Mouse (Mus musculus) hindbrain, embryonic 16.5 days (tissue): Measurements from ENCODE around the gene Aph1c. TPM values are rescaled to one million over a fixed set of nuclear protein-coding genes. Genes with fewer than 3 reads are reported as not detected.
"Not testable (repeated sequence)": the region's sequence is repeated elsewhere in the genome, so short reads cannot be mapped to it uniquely, and the experiment has no call there.

Experiments used
- ATAC-seq: fragments of 200-750 bp; cut with Nextera tagmentation; 2 replicates; pipeline ENCODE4 v1.8.0; 2017; ENCODE audit warnings: moderate TSS enrichment, moderate library complexity
- H3K27ac ChIP-seq: fragments of 300-500 bp; sonication (generic); 2 replicates; pipeline ENCODE4 v1.5.1; 2014; ENCODE audit warnings: low read depth, mild to moderate bottlenecking, control low read depth, low read length, moderate library complexity
- H3K27me3 ChIP-seq: fragments of 300-500 bp; sonication (generic); replicated peaks from 2 replicates; pipeline ENCODE4 v1.6.1; 2014; ENCODE audit warnings: low read length; ENCODE audit not compliant: control insufficient read depth, insufficient read depth
- H3K36me3 ChIP-seq: fragments of 300-500 bp; sonication (generic); 2 replicates; pipeline ENCODE4 v1.6.1; 2014; ENCODE audit warnings: mild to moderate bottlenecking, low read length, moderate library complexity, mixed read lengths; ENCODE audit not compliant: control insufficient read depth, insufficient read depth
- H3K4me1 ChIP-seq: fragments of 300-500 bp; sonication (generic); 2 replicates; pipeline ENCODE4 v1.6.1; 2014; ENCODE audit warnings: low read depth, low read length; ENCODE audit not compliant: control insufficient read depth, insufficient read depth
- H3K4me2 ChIP-seq: fragments of 300-500 bp; sonication (generic); 2 replicates; pipeline ENCODE4 v1.6.1; 2014; ENCODE audit warnings: mild to moderate bottlenecking, low read length, control low read depth, moderate library complexity
- H3K4me3 ChIP-seq: fragments of 300-500 bp; sonication (generic); 2 replicates; pipeline ENCODE4 v1.5.1; 2014; ENCODE audit warnings: mild to moderate bottlenecking, low read length, control low read depth, moderate library complexity
- H3K9ac ChIP-seq: fragments of 300-500 bp; sonication (generic); 2 replicates; pipeline ENCODE4 v1.6.1; 2014; ENCODE audit warnings: low read depth, mild to moderate bottlenecking, control low read depth, low read length, moderate library complexity
- H3K9me3 ChIP-seq: fragments of 300-500 bp; sonication (generic); 2 replicates; pipeline ENCODE4 v1.6.1; 2014; ENCODE audit warnings: mild to moderate bottlenecking, low read length, moderate library complexity; ENCODE audit not compliant: control insufficient read depth
- WGBS: fragments of 180-500 bp; shearing (Covaris S2); extraction: QIAGEN DNeasy Blood & Tissue Kit; methylation state at CpG from one replicate; pipeline ENCODE4 v1.1.7; 2014; 5-methylcytosine and 5-hydroxymethylcytosine counted together
- polyA plus RNA-seq: library from polyadenylated mRNA; unstranded; fragments of >200 nt; fragmentation: Nextera tagmentation; extraction: Ambion mirVana; gene quantifications from 2 replicates; pipeline ENCODE4 v1.2.1, GENCODE M21; 2015

Aph1c gene
- polyA plus RNA-seq, 1 experiment from 2014 or later: 5.2 TPM

- no peak overlapping the region for H3K4me2 ChIP-seq
- no peak overlapping the region for H3K9ac ChIP-seq
- H3K9me3 ChIP-seq: no peaks in the 10 kb centered on the region
- no peaks in the 10 kb centered on the region for H3K27me3 ChIP-seq
- H3K4me1 ChIP-seq: no peaks in the 10 kb centered on the region
- no peak for ATAC-seq
- WGBS: 22% methylated on average over 6 of the region's 6 CpGs
- H3K27ac ChIP-seq: no peak overlapping the region
- no peak overlapping the region for H3K4me3 ChIP-seq
- H3K36me3 ChIP-seq: 0 out of 2 replicates have a peak, but pooled peaks cover 3% of the 10 kb centered on the region
These were observed 18.1 kb upstream of the Aph1c start for GRCm38 (mm10) chr9:66852592-66852991.

DNA sequence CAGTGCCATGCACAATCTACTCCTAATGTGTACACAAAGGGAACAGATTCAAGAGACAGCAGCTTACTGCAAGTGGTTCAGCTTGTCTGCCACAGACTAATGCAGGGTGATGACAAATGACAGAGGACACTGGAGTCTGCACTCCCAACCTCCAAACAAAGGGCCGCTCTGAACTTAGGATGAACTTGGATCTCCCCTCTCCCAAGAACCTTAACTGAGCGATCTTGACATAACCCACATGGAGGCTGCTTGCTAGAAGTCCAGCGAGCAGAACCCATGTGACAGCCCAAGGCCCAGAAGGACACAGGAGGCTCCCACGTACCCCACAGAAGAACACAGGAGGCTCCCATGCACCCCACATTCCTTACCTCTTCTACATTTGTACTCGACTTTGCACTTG lies 16.4 kb upstream of the Aph1c start:
- Histone ChIP-seq H3K9ac (no peak overlapping the region), H3K4me1 (no peaks in the 10 kb centered on the region), H3K36me3 (peaks cover 12% of the 10 kb centered on the region; the same call in 1 of the 2 replicates), H3K27me3 (no peaks in the 10 kb centered on the region), H3K4me2 (no peak overlapping the region), H3K27ac (no peak overlapping the region), H3K9me3 (no peaks in the 10 kb centered on the region), H3K4me3 (no peak overlapping the region)
- 75% methylated on average over 5 of the region's 5 CpGs for WGBS
- ATAC-seq: no peak

GRCm38 (mm10) chr9:66846822-66847221 lies 12.3 kb upstream of the Aph1c start:
- Histone ChIP-seq H3K4me1 (no peaks in the 10 kb centered on the region), H3K4me2 (no peak overlapping the region), H3K9me3 (no peaks in the 10 kb centered on the region), H3K4me3 (no peak overlapping the region), H3K36me3 (peaks cover 12% of the 10 kb centered on the region; the same call in 1 of the 2 replicates), H3K27ac (no peak overlapping the region), H3K27me3 (no peaks in the 10 kb centered on the region), H3K9ac (no peak overlapping the region)
- 99% methylated on average over 5 of the region's 5 CpGs for WGBS
- ATAC-seq: no peak

- peak; percentile 87; the same call in 1 of the 2 replicates for ATAC-seq
- H3K27ac ChIP-seq: no peak overlapping the region
- under 1% methylated on average over 24 of the region's 24 CpGs for WGBS
These were observed 563 bp upstream of the Aph1c start for GRCm38 (mm10) chr9:66835097-66835480.

DNA sequence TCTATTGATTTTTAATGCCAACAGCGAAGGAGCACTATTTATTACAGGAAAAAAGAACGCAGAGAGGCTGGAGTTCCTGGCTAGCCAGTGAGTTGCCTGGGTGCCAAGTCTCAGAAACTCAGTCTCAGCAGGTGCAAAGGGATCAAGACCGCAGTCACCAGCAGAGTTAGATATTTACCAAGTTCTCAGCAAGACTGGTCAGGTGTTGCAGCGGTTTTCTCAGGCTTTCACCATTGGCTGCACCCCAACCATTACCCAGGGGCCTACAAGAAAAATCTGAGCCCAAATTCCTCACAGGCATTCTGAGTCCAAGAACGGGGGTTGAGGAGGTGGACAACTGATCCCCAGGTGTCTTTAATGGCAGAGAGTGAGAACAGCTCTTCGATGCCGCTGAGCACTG lies 675 bp downstream of the Aph1c start:
- no peak for ATAC-seq
- Histone ChIP-seq H3K9me3 (no peaks in the 10 kb centered on the region), H3K27ac (no peak overlapping the region), H3K36me3 (no peaks in the 10 kb centered on the region), H3K4me2 (peak overlapping the region; percentile 95), H3K4me1 (peaks cover 6% of the 10 kb centered on the region), H3K27me3 (no peaks in the 10 kb centered on the region), H3K4me3 (peak overlapping the region; percentile 69), H3K9ac (peak overlapping the region; percentile 69)
- WGBS: 16% methylated on average over 7 of the region's 7 CpGs

More at GRCm38 (mm10) chr9:66835097-66835480, 563 bp upstream of the Aph1c start:
- H3K4me1 ChIP-seq: peaks cover 6% of the 10 kb centered on the region
- H3K9ac ChIP-seq: peak overlapping the region; percentile 66
- H3K4me2 ChIP-seq: peak overlapping the region; percentile 95
- peak overlapping the region; percentile 69 for H3K4me3 ChIP-seq
- no peaks in the 10 kb centered on the region for H3K36me3 ChIP-seq
- H3K27me3 ChIP-seq: no peaks in the 10 kb centered on the region
- H3K9me3 ChIP-seq: no peaks in the 10 kb centered on the region

- Histone ChIP-seq H3K27ac (no peak overlapping the region), H3K9me3 (no peaks in the 10 kb centered on the region), H3K9ac (no peak overlapping the region), H3K4me2 (no peak overlapping the region), H3K27me3 (no peaks in the 10 kb centered on the region), H3K36me3 (no peaks in the 10 kb centered on the region), H3K4me3 (no peak overlapping the region), H3K4me1 (peaks cover 6% of the 10 kb centered on the region)
- WGBS: 74% methylated on average over 4 of the region's 4 CpGs
- no peak for ATAC-seq
These were observed 2.1 kb downstream of the Aph1c start for GRCm38 (mm10) chr9:66832366-66832908.

- H3K4me2 ChIP-seq: no peak overlapping the region
- H3K4me1 ChIP-seq: no peaks in the 10 kb centered on the region
- H3K27ac ChIP-seq: no peak overlapping the region
- no peaks in the 10 kb centered on the region for H3K36me3 ChIP-seq
- H3K9me3 ChIP-seq: no peaks in the 10 kb centered on the region
- H3K9ac ChIP-seq: no peak overlapping the region
- no peak for ATAC-seq
- no peak overlapping the region for H3K4me3 ChIP-seq
- H3K27me3 ChIP-seq: no peaks in the 10 kb centered on the region
- WGBS: 37% methylated on average over 1 of the region's 1 CpGs
These were observed 8.5 kb downstream of the Aph1c start for GRCm38 (mm10) chr9:66825990-66826389.

DNA sequence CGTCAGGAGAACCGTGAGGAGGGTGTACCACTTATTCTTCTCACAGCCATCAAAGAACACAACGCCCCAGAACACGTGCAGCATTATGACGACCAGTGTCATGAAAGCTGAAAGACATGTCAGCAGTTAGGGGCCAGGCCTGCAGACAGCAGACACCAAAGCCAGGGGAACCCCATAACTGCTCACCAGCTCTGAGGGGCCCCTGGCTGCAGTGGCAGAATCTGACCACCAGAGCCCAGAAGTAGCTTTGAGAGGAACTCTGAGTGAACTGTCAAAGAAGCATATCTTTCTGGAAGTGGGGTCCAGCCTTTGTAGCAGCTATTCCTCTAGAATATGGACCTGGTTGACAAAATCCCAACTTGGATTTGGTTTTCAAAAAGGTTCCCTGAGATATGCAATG lies 12.3 kb downstream of the Aph1c start:
- no CpG with 5 or more reads among the region's 5 CpGs for WGBS

GRCm38 (mm10) chr9:66820996-66821395 lies 13.5 kb downstream of the Aph1c start:
- Histone ChIP-seq H3K36me3 (no peaks in the 10 kb centered on the region), H3K9me3 (no peaks in the 10 kb centered on the region), H3K27me3 (no peaks in the 10 kb centered on the region), H3K4me1 (no peaks in the 10 kb centered on the region), H3K4me3 (no peak overlapping the region), H3K4me2 (no peak overlapping the region), H3K27ac (no peak overlapping the region), H3K9ac (no peak overlapping the region)
- ATAC-seq: no peak
- WGBS: 87% methylated on average over 5 of the region's 5 CpGs

More for the DNA sequence above, 12.3 kb downstream of the Aph1c start:
- H3K4me2 ChIP-seq, ATAC-seq, H3K27ac ChIP-seq, H3K27me3 ChIP-seq, H3K4me1 ChIP-seq, H3K9me3 ChIP-seq, H3K9ac ChIP-seq, H3K36me3 ChIP-seq, H3K4me3 ChIP-seq: not testable (repeated sequence)
